Mouse (Mus musculus) bone marrow, adult 2 months (tissue): ENCODE measurements around the gene Gsdma.

Source experiments
- CTCF ChIP-seq: fragments of 200-500 bp; IDR thresholded peaks from 2 replicates; pipeline ENCODE4 v1.5.1; 2011; ENCODE audit warnings: low read length, control low read depth; ENCODE audit not compliant: control insufficient read depth, insufficient read depth
- POLR2A ChIP-seq: fragments of 200-500 bp; IDR thresholded peaks from 2 replicates; pipeline ENCODE4 v1.6.1; 2011; ENCODE audit warnings: low read depth, mild to moderate bottlenecking, control low read depth, low read length, borderline replicate concordance; ENCODE audit not compliant: control insufficient read depth

- no peak for TF ChIP-seq POLR2A
- no peak for TF ChIP-seq CTCF
Observed at GRCm38 (mm10) chr11:98693746-98694145, 29.6 kb downstream of the Gsdma start.
